Mouse (Mus musculus) ovary, postnatal 10 days (tissue): ENCODE measurements around the gene Suox.
"Not testable (repeated sequence)": the region's sequence is repeated elsewhere in the genome, so short reads cannot be mapped to it uniquely, and the experiment has no call there.

Experiments
- DNase-seq: peaks from one replicate; pipeline ENCODE4 v3.0.0; 2022; ENCODE audit warnings: low spot score

Gene Suox

DNA sequence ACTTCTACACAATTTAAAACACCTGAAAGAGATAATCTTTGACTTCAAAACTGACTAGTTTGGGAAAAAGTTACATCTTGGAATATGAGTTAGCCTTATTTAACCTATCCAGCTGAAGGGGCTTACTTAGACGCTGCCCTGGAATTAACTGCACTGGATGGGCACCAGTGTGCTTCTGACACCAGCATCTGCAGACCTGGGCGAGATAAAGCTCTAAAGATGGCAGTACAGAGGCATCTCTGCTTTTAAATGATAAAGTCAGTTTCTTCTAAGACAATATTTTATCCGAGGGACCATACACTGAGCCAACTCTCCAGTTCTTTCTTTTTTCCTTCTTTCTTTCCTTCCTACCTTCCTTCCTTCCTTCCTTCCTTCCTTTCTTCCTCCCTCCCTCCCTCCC is 9.1 kb downstream of the Suox start:
- no peak for DNase-seq

DNA sequence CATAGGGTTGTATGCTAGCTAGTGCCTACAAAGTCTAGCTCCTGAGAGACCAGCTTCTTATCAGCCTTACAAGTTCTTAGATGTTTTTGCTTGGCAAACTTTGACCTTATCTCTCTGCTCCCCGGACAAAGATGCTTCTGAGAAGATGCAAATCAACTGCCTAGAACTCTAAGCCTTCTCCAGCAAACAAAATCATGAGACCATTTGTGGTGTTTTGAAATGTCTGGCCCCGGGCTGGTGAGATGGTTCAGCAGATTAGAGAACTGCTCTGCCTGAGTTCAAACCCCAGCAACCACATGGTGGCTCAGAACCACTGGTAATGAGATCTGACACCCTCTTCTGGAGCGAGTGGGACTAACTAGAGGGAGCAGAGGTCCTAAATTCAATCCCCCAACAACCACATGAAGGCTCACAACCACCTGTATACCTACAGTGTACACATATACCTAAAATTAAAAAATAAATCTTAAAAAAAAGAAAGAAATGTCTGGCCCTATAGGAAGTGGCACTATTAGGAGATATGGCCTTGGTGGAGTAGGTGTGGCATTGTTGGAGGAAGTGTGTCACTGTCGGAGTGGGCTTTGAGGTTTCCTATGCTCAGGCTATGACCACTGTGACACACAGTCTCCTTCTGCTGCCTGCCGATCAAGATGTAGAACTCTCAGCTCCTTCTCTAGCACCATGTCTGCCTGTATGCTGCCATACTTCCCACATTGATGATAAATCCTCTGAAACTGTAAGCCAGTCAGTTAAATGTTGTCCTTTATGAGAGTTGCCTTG is 10.2 kb downstream of the Suox start:
- no peak for DNase-seq

DNA sequence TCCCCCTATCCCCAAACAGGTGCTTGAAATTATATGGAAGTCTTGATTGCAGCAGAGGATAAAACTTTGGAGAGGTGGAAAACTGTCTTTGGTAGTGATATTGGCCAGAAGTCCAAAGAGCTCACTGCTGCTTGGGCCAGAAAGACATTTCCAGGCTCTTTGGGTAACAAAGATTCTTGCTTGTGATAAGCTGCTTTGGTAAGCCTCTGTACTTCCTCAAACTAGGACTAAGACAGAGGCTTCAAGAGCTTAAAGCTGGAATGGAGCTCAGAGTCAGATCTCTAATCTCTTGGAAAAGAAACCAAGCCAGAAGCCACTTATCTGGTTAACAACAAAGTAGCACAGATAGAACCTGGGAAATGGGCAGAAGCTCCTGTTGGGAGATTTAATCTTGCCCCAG is 11.4 kb downstream of the Suox start:
- no peak for DNase-seq

DNA sequence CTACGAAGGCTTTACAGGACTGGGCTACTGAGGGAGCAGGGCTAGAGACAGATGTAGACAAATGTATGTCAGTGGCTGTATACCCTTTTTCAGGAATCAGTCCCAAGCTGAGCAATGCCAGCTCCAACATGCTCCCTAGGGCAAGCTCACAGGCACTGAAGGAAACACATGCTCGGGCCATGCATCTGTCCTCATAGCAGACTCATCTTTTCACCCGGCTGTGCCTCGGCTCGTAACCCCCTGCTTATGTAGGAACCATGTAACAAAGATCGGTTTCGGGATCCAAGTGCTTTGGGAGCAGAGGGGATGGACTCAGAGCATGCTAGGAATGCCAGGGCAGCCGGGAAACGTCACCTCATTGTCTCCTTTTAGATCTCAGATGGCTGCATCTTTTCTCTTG is 14.4 kb downstream of the Suox start:
- DNase-seq: no peak

DNA sequence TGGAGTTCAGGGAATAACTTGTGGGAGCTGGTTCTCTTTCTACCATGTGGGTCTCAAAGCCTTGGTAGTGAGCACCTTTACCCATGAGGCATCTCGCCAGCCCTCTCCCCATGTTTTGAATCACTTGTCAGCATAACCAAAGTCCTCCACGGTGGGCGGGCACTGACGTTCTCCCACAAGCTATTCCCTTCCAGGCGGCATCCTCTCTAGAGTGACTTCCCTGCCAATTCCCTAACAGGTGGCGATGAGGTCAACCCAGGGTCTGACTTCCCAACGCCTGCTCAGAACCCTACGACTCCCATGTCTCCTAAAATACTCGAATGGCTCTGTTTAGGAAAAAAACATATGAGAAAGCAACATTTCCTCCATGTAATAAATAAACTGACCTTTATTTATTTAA is 16.0 kb downstream of the Suox start:
- no peak for DNase-seq

DNA sequence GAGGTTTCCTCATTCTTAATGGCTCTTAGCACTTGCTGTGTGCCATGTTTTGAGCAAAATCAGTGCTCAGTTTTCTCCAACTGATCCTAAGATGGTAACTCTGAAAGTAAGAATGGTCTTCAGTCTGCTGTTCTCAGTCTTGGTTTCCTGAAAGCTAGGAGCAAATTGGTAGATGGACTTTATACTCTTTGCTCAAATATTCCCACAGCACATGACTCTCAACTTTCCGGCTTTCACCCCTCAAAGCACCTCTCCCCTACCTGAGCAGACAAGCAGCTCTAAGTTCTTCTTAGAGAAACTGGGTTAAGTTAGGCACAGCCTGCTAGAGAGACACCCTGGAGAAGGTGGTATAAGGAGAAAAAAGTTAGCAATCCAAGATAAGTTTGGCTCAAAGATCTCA is 17.1 kb downstream of the Suox start:
- no peak for DNase-seq

DNA sequence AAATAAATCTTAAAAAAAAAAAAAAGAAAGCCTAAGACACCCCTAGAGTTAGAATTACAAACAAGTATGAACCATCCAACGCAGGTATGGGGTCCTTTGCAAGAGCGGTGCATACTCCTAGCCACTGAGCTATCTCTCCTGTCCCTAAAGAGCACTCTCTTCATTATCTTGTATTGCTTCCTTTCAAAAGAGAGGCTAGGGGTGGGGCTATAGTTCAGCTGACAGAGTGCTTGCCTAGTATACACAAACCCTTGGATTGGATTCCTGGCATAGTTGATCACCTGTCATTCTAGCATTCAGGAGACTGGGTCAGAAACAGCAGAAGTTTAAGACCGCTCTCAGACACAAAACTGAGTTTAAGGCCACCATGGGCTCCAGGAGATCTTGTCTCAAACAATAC is 18.6 kb downstream of the Suox start:
- DNase-seq: no peak

DNA sequence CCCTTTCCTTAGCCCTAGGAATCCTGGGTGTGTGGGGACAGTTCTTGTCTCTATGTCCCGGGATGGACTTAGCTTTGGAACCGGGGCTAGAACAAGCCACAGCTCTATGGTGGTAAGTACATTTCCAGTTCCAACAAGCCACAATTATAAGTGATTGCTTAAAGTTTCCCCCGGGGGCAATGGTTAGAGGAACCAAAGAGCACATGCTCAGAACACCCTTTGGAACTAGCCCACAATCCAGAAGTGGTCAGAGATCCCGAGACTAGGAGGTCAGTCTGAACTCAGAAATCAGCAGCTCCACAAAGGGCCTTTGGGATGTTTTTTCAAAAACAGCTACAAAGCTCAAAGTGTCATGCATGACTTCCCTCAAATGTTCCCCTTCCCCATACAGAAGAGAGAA is 20.0 kb downstream of the Suox start:
- DNase-seq: no peak

DNA sequence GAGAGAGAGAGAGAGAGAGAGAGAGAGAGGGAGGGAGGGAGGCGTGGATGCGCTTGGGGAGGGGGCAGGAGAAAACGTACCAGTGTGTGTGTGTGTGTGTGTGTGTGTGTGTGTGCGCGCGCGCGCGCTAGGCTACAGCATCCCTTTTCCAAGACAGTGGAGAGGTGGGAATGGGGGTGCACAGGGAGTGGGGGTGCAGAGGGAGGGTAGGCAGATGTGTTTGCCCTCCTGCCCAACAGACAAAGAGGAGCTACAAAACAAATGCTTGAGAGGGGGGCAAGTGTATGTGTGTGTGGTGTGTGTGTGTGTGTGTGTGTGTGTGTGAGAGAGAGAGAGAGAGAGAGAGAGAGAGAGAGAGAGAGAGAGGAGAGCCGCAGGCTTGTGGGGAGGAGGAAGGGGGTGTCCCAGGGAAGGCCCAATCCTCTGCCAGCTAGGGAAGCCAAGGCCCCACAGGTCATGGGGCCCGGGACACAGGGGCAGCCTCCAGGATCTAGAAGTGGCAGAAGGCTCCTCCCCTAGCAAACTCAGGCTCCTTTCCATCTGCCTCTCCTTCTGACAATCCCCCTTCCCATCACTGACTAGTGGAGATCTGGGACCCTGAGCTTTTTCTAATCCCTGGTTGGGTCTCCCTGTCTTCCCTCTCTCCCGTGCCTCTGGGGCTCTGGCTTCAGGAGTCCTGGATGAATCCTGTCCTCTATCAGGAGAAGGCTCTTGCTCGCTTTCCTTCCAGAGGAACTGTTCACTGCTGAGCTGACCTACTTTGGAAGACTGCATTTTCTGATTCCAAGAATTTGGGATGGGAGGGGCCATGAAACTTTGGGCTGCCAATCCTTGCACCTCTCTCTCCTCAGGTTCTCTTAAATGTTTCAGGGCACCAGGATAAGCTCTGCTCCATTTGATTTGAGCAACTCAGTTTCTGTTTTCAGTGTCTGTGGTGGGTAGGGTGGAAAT is 27.5 kb downstream of the Suox start:
- no peak for DNase-seq

DNA sequence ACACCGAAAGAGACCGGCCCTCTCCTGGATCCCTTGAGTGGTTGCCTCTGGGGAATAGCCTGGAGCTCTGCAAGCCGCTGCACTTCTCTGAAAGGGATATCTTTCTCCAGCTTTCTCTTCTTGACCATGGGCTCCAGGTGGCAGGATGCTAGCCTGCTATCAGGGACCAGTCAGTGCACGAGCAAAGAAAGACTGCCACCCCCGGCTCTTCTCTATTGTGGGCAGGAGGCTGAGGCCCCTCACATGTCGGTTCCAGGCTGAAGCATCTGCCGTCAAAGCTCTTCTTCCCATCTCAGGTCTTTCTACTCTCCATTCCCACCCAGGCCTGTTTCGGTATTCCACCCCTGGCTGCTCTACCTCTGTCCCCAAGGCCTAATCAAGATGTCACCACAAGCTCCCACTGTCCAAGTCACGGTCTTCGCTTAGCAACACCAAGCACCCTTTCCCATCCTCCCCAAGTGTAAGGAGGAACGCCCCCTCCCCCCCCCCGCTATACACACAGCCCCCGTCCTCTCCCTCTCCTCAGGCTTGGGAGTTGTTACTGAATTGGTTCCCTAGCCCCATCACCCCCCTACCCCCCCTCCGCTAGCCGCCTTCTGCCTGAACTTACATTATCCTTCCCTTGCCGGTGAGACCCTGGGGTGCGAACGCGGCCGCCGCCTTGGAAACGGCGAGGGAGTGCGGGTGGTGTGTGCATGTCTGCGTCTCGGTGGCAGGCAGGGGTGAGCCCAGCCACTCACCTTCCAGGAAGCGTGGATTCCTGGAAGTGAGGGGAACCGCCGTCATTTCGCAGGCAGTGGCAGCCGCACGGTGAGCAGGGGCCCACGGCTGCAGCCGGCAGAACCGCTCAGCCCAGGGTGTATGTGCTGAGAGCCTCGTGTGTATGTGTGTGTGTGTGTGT is 28.5 kb downstream of the Suox start, which contains the start of gene Ikzf4:
Ikzf4 (minus strand) TSS at position 881 of the 901 bp plus-strand sequence.
- peak; percentile 17 for DNase-seq

DNA sequence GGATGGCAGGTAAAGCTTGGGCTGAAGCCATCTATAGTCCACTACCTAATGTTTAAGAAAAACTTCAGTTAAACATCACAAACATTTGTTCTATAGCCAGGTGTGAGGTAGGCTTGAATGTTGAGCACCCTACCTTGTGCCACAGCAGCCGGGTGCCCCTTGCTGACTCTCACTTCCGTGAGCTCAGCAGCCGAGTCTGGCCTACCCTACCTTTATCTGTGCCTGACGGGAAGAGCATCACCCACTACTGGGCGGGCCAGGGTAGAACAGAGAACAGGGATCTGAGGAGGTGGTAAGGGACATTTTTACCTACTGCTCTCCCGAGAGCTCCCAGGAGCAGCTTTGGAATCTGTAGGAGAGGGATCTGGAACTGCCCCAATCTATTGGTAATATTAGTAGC is 31.1 kb downstream of the Suox start:
- no peak for DNase-seq

DNA sequence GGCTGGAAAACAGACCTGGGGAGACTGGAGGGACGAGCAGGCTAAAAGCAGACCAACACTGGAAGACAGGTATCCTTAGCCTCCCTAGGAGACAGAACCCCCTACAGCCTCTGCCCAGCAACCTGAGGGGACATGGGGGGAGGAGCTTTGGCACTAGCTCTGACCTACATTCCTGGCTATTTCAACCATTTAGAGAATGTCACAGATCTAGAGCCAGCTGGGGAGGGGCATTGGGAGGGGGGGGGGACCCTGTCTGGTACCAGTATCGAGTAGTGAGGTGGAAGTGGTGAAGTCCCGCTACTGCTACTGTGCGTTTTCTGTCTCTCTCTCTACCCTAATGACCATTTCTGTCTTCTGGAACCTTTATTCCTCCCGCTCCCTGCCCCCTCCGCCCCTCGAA is 32.0 kb downstream of the Suox start:
- no peak for DNase-seq

DNA sequence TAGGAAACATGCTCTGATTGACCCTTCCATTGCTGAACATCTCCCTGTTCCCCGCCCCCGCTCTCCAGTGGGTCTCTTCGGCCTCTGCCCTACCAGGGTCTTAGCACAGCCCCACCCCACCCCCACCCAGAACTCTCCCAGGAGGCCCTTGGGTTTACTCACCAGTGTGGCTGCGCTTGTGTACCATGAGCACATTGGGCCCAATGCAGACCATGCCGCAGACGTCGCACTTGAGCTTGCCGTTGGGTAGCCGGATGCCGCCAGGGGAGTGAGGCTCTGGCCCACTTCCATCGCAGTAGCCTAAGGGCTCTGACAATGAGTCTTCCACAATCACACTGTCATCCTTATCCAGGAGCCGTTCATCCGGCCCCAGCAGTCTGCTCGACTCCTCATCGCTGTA is 33.0 kb downstream of the Suox start:
- no peak for DNase-seq

DNA sequence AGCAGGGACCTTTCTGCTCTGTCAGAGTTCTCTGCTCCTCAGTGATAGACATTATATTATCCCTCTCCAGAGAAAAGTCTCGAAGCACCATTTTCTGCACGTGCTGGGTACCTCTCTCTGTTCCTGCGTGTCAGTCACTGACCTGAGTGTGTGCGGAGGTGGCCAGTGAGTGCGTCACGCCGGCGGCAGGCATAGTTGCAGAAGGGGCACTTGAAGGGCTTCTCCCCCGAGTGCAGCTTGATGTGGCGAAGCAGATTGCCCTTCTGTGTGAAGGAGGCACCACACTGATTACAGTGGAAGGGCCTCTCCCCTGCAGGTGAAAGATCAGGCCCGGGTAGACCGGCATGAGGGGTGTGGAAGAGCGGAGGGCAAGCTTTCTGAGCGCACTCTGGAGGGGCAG is 33.9 kb downstream of the Suox start:
- DNase-seq: no peak

DNA sequence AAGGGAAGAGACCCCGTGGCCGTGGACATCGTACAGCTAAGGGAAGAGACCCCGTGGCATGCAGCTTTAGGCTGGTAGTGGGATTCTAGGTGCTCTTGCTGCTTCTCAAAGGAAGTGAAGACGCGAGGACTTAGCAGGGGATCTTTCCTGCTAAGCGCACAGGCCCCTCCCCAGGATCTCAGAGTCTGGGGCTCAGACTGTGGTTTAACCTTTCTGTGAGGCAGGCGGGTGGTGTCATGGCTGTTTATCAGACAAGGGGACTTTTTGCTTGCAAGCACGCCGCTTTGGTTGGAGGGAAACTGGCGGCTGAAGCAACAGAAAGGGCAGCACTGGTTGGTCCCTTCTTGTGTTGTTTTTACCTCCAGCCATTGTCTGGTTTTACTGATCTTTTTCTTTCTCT is 36.9 kb downstream of the Suox start:
- no peak for DNase-seq

DNA sequence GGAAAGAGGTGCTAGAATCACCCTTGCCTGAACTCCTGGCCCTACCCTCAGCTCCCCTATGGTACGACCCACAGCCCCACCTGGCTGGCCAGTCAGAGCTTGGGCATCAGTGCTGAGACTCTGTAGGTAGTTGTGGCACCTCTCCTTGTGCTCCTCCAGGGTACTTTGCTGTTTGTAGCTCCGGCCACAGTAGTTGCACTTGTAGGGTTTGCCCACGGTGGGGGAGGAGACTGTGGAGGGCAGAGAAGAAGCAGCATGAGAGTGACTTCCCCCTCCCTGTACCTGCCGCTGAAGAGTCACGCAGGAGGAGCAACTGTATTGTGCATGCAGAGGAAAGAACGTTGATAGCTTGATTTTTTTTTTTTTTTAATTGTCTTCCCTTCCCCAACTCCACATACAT is 37.3 kb downstream of the Suox start:
- DNase-seq: no peak

DNA sequence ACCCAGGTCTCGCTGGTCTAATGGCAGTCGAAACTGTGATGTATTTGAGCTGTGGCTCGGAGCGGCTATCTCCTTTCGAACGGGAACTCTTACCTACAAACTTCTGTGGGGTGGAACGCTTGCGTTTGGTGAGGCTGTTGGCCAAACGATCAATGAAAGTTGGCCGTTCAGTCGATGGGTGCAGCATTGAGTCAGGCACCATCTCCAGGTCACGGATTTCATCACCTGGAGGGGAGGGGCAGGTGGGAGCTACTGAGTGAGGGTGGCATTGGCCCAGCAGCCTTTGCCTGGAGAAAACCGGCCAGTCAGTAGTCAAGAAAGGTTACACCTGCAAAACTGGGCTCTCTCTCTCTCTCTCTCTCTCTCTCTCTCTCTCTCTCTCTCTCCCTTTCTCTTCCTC is 38.2 kb downstream of the Suox start:
- DNase-seq: no peak

DNA sequence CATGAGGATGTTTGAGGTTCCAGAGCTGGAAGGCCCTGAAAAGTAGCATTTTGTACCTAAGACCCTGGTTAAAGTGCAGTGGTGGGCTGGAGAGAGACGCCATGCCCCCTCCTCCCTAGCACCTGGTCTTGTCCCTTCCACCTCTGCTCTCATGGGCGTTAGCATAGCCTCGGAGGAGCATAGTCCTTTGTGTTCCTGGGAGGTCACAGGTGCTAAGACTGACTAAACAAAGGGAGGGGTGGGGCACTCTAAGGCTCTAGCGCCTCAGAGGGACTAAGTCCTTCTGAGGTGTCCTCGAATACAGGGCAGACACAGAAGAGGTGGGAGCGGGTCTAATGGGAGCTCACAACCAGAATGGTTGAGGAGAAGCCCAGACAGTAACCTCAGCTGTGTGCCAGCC is 42.3 kb downstream of the Suox start:
- no peak for DNase-seq

DNA sequence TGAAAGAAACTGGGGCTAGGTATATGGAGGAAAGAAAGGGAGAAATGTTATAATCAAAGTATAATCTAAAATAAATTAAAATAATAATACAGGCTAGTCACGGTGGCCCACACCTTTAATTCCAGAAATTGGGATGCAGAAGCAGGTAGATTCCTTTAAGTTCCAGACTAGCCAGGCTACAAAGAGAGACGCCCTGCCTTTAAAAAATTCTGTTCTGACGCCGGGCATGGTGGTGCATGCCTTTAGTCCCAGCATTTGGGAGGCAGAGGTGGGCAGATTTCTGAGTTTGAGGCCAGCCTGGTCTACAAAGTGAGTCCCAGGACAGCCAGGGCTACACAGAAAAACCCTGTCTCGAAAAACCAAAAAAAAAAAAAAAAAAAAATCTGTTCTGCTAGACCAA is 43.6 kb downstream of the Suox start:
- not testable (repeated sequence) for DNase-seq

DNA sequence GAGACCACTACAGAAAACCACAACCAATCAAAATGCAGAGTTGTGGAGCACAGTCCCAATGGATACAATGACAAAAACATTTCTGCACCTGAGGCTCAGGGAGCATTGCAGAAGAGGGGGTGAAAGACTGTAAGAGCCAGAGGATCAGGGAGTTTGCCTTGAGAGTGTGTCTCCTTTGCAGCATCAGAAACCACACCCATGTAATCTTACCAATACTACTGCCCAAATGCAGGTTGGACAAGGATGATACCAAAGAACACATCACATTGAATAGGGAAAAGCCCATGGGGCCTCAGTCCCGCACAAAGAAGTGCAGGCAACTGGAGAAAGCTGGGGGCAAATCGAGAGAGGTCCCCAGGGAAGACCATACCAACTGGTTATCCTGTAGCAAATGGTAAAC is 44.1 kb downstream of the Suox start:
- DNase-seq: no peak

DNA sequence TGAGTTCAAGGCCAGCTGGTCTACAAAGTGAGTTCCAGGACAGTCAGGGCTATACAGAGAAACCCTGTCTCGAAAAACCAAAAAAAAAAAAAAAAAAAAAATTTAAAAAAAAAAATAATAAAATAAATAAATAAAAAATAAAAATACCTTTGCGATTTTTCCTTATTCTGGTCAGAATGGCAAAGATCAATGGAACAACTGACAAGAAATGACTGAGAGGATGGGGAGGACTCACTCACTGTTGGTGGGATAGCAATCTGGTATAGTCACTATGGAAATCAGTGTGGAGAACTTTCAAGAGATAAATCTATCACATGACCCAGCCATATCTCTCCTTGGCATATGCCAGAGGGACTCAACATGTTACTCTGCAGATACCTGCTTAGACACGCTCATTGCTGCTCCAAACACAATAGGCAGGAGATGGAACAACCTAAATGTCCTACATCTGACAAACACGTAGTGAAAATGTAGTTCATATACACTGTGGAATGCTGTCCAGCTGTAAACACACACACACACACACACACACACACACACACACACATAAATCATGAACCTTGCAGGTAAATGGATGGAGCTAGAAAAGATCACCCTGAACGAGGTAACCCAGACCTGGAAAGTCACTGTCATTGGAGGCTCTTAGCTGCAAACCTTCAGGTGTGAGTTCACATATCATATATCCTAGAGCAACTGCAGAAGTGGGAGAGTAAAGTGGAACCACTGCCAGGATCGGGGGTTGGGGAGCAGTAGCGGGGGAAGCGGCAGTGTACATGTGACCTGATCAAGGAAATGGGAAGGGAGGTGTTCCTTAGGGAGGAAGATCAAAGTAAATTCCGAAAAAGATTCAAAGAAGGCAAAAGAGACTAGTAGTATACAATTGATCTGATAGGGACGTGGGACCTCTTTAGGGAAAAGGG is 46.2 kb downstream of the Suox start:
- no peak for DNase-seq
